Mouse (Mus musculus) hindbrain, embryonic 11.5 days (tissue): Measurements from ENCODE around the gene Phospho1. TPM values are rescaled to one million over a fixed set of nuclear protein-coding genes. Genes with fewer than 3 reads are reported as not detected.
"Not testable (repeated sequence)": the region's sequence is repeated elsewhere in the genome, so short reads cannot be mapped to it uniquely, and the experiment has no call there.

Source experiments
- ATAC-seq: fragments of 200-750 bp; cut with Nextera tagmentation; 2 replicates; pipeline ENCODE4 v1.8.0; 2017; ENCODE audit warnings: mild to moderate bottlenecking, moderate TSS enrichment, moderate library complexity; ENCODE audit not compliant: low FRiP score
- DNase-seq: peaks from one replicate; pipeline ENCODE4 v3.0.0-alpha.2; 2015; ENCODE audit warnings: low spot score
- H3K27ac ChIP-seq: fragments of 300-500 bp; sonication (generic); 2 replicates; pipeline ENCODE4 v1.5.1; 2014; ENCODE audit warnings: mild to moderate bottlenecking, low read depth, low read length
- H3K27me3 ChIP-seq: fragments of 300-500 bp; sonication (generic); 2 replicates; pipeline ENCODE4 v1.6.1; 2014; ENCODE audit warnings: mild to moderate bottlenecking, low read length, moderate library complexity, mixed read lengths; ENCODE audit not compliant: control insufficient read depth, insufficient read depth
- H3K36me3 ChIP-seq: fragments of 300-500 bp; sonication (generic); 2 replicates; pipeline ENCODE4 v1.6.1; 2014; ENCODE audit warnings: mild to moderate bottlenecking, low read length, moderate library complexity, mixed read lengths; ENCODE audit not compliant: control insufficient read depth, insufficient read depth
- H3K4me1 ChIP-seq: fragments of 300-500 bp; sonication (generic); replicated peaks from 2 replicates; pipeline ENCODE4 v1.6.1; 2014; ENCODE audit warnings: low read length, mixed read lengths; ENCODE audit not compliant: control insufficient read depth, insufficient read depth
- H3K4me2 ChIP-seq: fragments of 300-500 bp; sonication (generic); replicated peaks from 2 replicates; pipeline ENCODE4 v1.6.1; 2014; ENCODE audit warnings: mild to moderate bottlenecking, low read depth, low read length
- H3K4me3 ChIP-seq: fragments of 300-500 bp; sonication (generic); 2 replicates; pipeline ENCODE4 v1.5.1; 2014; ENCODE audit warnings: low read depth, low read length
- H3K9ac ChIP-seq: fragments of 300-500 bp; sonication (generic); 2 replicates; pipeline ENCODE4 v1.6.1; 2014; ENCODE audit warnings: low read depth, low read length
- H3K9me3 ChIP-seq: fragments of 300-500 bp; sonication (generic); 2 replicates; pipeline ENCODE4 v1.6.1; 2016; ENCODE audit warnings: low read length; ENCODE audit not compliant: control insufficient read depth
- WGBS: fragments of 180-500 bp; shearing (Covaris S2); extraction: QIAGEN DNeasy Blood & Tissue Kit; methylation state at CpG from one replicate; pipeline ENCODE4 v1.1.7; 2014; 5-methylcytosine and 5-hydroxymethylcytosine counted together
- polyA plus RNA-seq: library from polyadenylated mRNA; unstranded; fragments of >200 nt; fragmentation: Nextera tagmentation; extraction: Ambion mirVana; gene quantifications from 2 replicates; pipeline ENCODE4 v1.2.1, GENCODE M21; 2014

Phospho1 gene
- polyA plus RNA-seq, 1 experiment from 2014 or later = not detected

- H3K4me3 ChIP-seq = no peak overlapping the region
- ATAC-seq (no peak), DNase-seq (peak; percentile 8)
- no peaks in the 10 kb centered on the region for H3K27me3 ChIP-seq
- H3K36me3 ChIP-seq = no peaks in the 10 kb centered on the region
- 27% methylated on average over 9 of the region's 9 CpGs for WGBS
- H3K27ac ChIP-seq = no peak overlapping the region
- no peak overlapping the region for H3K9ac ChIP-seq
- no peaks in the 10 kb centered on the region for H3K4me1 ChIP-seq
- H3K4me2 ChIP-seq = no peak overlapping the region
- H3K9me3 ChIP-seq = no peaks in the 10 kb centered on the region
Observed at GRCm38 (mm10) chr11:95875804-95876203, 51.5 kb downstream of the Phospho1 start.

GRCm38 (mm10) chr11:95876296-95876695, 52.0 kb downstream of the Phospho1 start:
- DNase-seq (peak; percentile 82), ATAC-seq (no peak)
- H3K27me3 ChIP-seq = no peaks in the 10 kb centered on the region
- no peak overlapping the region for H3K9ac ChIP-seq
- 25% methylated on average over 7 of the region's 7 CpGs for WGBS
- H3K27ac ChIP-seq = no peak overlapping the region
- H3K9me3 ChIP-seq = no peaks in the 10 kb centered on the region
- no peaks in the 10 kb centered on the region for H3K4me1 ChIP-seq
- H3K4me2 ChIP-seq = no peak overlapping the region
- no peak overlapping the region for H3K4me3 ChIP-seq
- no peaks in the 10 kb centered on the region for H3K36me3 ChIP-seq

- not testable (repeated sequence) for H3K9me3 ChIP-seq, H3K4me2 ChIP-seq, H3K4me1 ChIP-seq, H3K36me3 ChIP-seq, H3K4me3 ChIP-seq, H3K27me3 ChIP-seq, H3K9ac ChIP-seq, DNase-seq, ATAC-seq, H3K27ac ChIP-seq
- whole genome bisulfite sequencing = 68% methylated on average over 2 of the region's 2 CpGs
Observed at GRCm38 (mm10) chr11:95879861-95880260, 55.6 kb downstream of the Phospho1 start.

Other genes with a start within 250 kb of the Phospho1 start
- 27.7 and 29.6 TPM in 2 replicates for gene Ngfr, start 236.8 kb upstream of the Phospho1 start, polyA plus RNA-seq
- gene Phb, start 157.5 kb upstream of the Phospho1 start, polyA plus RNA-seq = 176 and 195 TPM in 2 replicates
- gene Zfp652, start 111.8 kb upstream of the Phospho1 start, polyA plus RNA-seq = 13.6 and 13.7 TPM in 2 replicates
- gene B130006D01Rik, start 100.9 kb upstream of the Phospho1 start, polyA plus RNA-seq = 1.1 and 2.5 TPM in 2 replicates
- gene Gngt2, start 12.7 kb downstream of the Phospho1 start, polyA plus RNA-seq = 7.1 and 7.6 TPM in 2 replicates
- gene Abi3, start 18.0 kb downstream of the Phospho1 start, polyA plus RNA-seq = 2.4 and 2.6 TPM in 2 replicates
- 0.11 TPM in 1 of 2 replicates, not detected in the other for gene B4galnt2, start 90.4 kb downstream of the Phospho1 start, polyA plus RNA-seq
- gene Igf2bp1, start 181.4 kb downstream of the Phospho1 start, polyA plus RNA-seq = 80.6 and 83.9 TPM in 2 replicates
- not detected in 2 replicates for gene Gip, start 200.0 kb downstream of the Phospho1 start, polyA plus RNA-seq
- 47.3 and 48.8 TPM in 2 replicates for gene Snf8, start 210.4 kb downstream of the Phospho1 start, polyA plus RNA-seq
- 20.9 and 25.2 TPM in 2 replicates for gene Ube2z, start 240.9 kb downstream of the Phospho1 start, polyA plus RNA-seq